Mouse (Mus musculus) erythroblast, embryonic 14.5 days (primary cell): ENCODE data around the gene Hipk4. TPM values are rescaled to one million over a fixed set of nuclear protein-coding genes. Genes with fewer than 3 reads are reported as not detected.

Experiments
- H3K27me3 ChIP-seq: 2 replicates; pipeline ENCODE4 v1.6.1; 2012; ENCODE audit warnings: inconsistent platforms; ENCODE audit not compliant: control insufficient read depth
- H3K36me3 ChIP-seq: 2 replicates; pipeline ENCODE4 v1.6.1; 2012; ENCODE audit warnings: mild to moderate bottlenecking, inconsistent platforms; ENCODE audit not compliant: control insufficient read depth
- H3K4me1 ChIP-seq: 2 replicates; pipeline ENCODE4 v1.6.1; 2012; ENCODE audit warnings: inconsistent platforms; ENCODE audit not compliant: control insufficient read depth
- H3K4me3 ChIP-seq: replicated peaks from 2 replicates; pipeline ENCODE3; 2012; ENCODE audit warnings: moderate library complexity, mild to moderate bottlenecking, inconsistent platforms
- H3K9me3 ChIP-seq: 2 replicates; pipeline ENCODE4 v1.6.1; 2012; ENCODE audit warnings: low read length, inconsistent platforms, mixed read lengths; ENCODE audit not compliant: control insufficient read depth
- GATA1 ChIP-seq: IDR thresholded peaks from 2 replicates; pipeline ENCODE4 v1.6.1; 2012; ENCODE audit warnings: low read length, inconsistent platforms, mixed read lengths
- TAL1 ChIP-seq: IDR thresholded peaks from 3 replicates; pipeline ENCODE4 v1.6.1; 2012; ENCODE audit warnings: low read length, inconsistent platforms, mixed read lengths
- polyA plus RNA-seq: library from polyadenylated mRNA; stranded (reverse); fragments of >175 nt; gene quantifications from 2 replicates; pipeline ENCODE4 v1.2.3, GENCODE M21; 2012

Gene Hipk4
- polyA plus RNA-seq: 0.27 and 0.38 TPM in 2 replicates

DNA sequence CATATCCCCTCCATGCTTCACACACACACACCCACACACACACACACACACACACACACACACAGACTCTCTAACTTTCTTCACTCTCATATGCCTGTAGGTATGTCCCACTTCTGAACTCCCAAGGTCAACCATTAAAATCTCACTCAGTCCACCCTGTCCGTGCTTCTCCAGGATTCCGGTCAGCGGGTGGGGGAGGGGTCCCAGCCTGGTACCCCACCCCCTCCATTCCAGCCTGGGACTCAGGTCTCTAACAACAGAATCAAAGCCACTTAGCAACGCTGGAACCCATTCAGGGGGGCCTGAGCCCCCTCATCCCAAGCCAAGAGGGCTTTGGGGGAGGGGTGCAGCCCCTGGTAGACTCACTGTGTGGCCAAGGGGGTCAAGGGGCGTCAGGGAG lies at the start of gene Hipk4:
Gene Hipk4 (plus strand): TSS at position 301 of the 400 bp plus-strand sequence.
- no peaks in the 10 kb centered on the region for H3K27me3 ChIP-seq
- peaks cover 12% of the 10 kb centered on the region for H3K9me3 ChIP-seq
- TF ChIP-seq GATA1 (no peak), TAL1 (no peak)
- no peak within 1 kb of the TSS for H3K4me3 ChIP-seq
- H3K36me3 ChIP-seq: peaks cover 6% of the 10 kb centered on the region
- peaks cover 47% of the 10 kb centered on the region for H3K4me1 ChIP-seq

- Histone ChIP-seq H3K4me1 (peaks cover 62% of the 10 kb centered on the region), H3K9me3 (no peaks in the 10 kb centered on the region), H3K4me3 (peak overlapping the region; percentile 79), H3K36me3 (peaks cover 44% of the 10 kb centered on the region), H3K27me3 (no peaks in the 10 kb centered on the region)
- TF ChIP-seq GATA1 (no peak), TAL1 (no peak)
Observed at GRCm38 (mm10) chr7:27473835-27474489, 49.1 kb upstream of the Hipk4 start.

DNA sequence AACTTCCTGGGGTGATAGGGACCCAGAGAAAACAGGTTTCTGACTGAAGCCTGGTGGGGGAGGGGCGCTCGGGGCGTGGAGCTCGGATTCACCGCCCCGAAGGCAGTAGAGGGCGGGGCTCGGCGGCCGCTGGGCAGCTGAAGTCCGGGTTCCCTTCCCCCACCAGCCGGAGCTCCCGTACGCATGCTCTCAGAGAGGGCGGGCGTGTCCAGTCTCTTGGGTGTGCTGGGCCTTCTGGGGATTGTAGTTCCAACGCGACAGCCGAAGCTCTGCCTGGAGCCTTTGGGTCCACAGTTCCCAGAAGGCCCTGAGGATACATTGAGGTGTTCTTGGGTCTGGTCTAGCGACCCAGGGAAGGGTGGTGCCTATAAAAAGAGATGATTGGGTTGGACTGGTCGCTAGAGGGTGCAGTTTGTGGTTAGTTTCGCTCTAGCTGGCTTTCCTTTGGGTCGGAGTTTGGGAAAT lies 48.5 kb upstream of the Hipk4 start:
- H3K4me1 ChIP-seq: peaks cover 68% of the 10 kb centered on the region
- no peaks in the 10 kb centered on the region for H3K9me3 ChIP-seq
- peak overlapping the region; percentile 79 for H3K4me3 ChIP-seq
- H3K27me3 ChIP-seq: no peaks in the 10 kb centered on the region
- TF ChIP-seq GATA1 (no peak), TAL1 (no peak)
- peaks cover 50% of the 10 kb centered on the region for H3K36me3 ChIP-seq

GRCm38 (mm10) chr7:27475596-27475995 lies 47.5 kb upstream of the Hipk4 start:
- Histone ChIP-seq H3K36me3 (peaks cover 56% of the 10 kb centered on the region), H3K27me3 (no peaks in the 10 kb centered on the region), H3K4me3 (peak overlapping the region; percentile 79), H3K9me3 (no peaks in the 10 kb centered on the region), H3K4me1 (peaks cover 78% of the 10 kb centered on the region)
- TF ChIP-seq GATA1: no peak
- TF ChIP-seq TAL1: no peak

GRCm38 (mm10) chr7:27476098-27476635 lies 46.9 kb upstream of the Hipk4 start:
- Histone ChIP-seq H3K27me3 (no peaks in the 10 kb centered on the region), H3K36me3 (peaks cover 59% of the 10 kb centered on the region), H3K4me1 (peaks cover 80% of the 10 kb centered on the region), H3K9me3 (no peaks in the 10 kb centered on the region), H3K4me3 (peak overlapping the region; percentile 79)
- no peak for TF ChIP-seq GATA1
- TF ChIP-seq TAL1: no peak

GRCm38 (mm10) chr7:27478561-27478960 lies 44.5 kb upstream of the Hipk4 start:
- no peaks in the 10 kb centered on the region for H3K9me3 ChIP-seq
- H3K4me3 ChIP-seq: no peak overlapping the region
- TF ChIP-seq GATA1: no peak
- no peak for TF ChIP-seq TAL1
- H3K27me3 ChIP-seq: no peaks in the 10 kb centered on the region
- peaks cover 82% of the 10 kb centered on the region for H3K4me1 ChIP-seq
- H3K36me3 ChIP-seq: peaks cover 56% of the 10 kb centered on the region

DNA sequence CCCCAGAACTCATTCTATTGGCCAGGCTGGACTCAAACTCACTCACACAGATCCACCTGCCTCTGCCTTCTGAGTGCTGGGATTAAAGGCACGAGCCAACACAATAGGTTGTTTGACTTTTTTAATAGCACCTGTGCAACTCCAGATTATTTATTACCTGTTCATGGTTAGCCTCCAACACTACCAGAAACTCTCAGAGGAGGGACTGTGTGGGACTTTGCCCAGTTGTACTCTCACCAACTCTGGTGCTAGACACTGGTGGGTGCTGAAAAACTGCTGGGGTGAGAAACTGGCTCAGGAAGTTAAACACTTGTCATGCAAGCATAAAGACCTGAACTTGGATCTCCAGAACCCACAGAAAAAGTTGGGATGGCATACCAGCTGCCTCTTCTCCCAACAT lies 43.3 kb upstream of the Hipk4 start:
- no peaks in the 10 kb centered on the region for H3K9me3 ChIP-seq
- H3K4me3 ChIP-seq: peak overlapping the region; percentile 6
- H3K4me1 ChIP-seq: peaks cover 91% of the 10 kb centered on the region
- H3K36me3 ChIP-seq: peaks cover 58% of the 10 kb centered on the region
- H3K27me3 ChIP-seq: no peaks in the 10 kb centered on the region
- TF ChIP-seq TAL1: no peak
- TF ChIP-seq GATA1: no peak

DNA sequence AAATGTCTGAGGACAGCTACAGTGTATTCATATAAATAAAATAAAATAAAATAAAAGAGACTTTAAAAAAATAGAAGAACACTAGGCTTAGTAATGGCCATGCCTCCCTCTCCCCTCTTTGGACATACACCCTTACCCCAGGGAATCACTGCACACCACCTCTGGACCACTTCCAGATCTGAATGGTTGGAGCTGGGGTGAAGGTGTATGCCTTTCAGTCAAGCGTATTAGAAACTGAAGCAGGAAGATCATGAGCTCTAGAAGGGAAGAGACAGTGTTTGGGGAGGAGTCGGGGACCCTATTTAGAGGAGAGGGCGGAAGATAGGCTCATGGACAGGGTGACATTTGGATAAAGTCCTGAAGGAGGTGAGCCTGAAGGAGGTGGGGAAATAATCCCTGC lies 42.6 kb upstream of the Hipk4 start:
- TF ChIP-seq GATA1 (no peak), TAL1 (no peak)
- Histone ChIP-seq H3K4me1 (peaks cover 90% of the 10 kb centered on the region), H3K9me3 (no peaks in the 10 kb centered on the region), H3K36me3 (peaks cover 53% of the 10 kb centered on the region), H3K4me3 (peak overlapping the region; percentile 64), H3K27me3 (no peaks in the 10 kb centered on the region)

DNA sequence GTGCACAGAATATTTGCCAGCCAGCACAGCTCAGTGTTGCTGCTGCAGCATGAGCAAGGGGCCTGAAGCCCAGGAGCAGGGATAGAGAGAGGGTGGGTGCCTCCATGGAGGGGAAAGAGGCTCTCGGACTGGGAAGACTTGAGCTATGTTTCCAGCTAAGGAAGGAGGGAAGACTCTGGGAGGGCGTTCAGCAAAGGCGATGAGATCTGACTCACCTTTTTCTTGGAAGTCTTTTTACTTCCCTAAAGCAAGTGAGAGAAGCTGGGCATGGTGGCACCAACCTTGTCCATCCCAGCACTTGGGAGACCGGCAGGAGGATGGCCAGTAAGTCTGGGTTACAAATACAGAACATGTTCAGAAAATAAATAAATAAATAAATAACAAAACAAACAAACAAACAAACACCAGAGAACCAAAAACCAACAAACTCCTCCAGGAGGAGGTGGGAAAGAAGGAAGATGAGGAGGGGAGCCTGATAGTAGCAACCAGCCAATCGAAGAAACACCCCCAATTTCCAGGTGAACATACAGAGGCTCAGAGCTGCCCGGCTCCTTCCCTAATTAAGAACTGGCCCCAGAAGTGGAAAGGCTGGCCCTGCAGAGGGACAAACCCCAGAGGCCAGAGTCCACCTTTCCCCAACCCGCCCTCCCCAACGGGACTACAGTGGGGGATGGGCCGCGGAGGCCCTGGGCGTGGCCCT lies 42.0 kb upstream of the Hipk4 start:
- H3K4me1 ChIP-seq: peaks cover 90% of the 10 kb centered on the region
- TF ChIP-seq GATA1: no peak
- TF ChIP-seq TAL1: no peak
- H3K4me3 ChIP-seq: peak overlapping the region; percentile 64
- no peaks in the 10 kb centered on the region for H3K27me3 ChIP-seq
- H3K36me3 ChIP-seq: peaks cover 47% of the 10 kb centered on the region
- H3K9me3 ChIP-seq: no peaks in the 10 kb centered on the region
